Mouse (Mus musculus) spleen, adult 2 months (tissue): ENCODE data around the gene Mrpl1.

Experiments
- CTCF ChIP-seq: fragments of 200-500 bp; IDR thresholded peaks from 2 replicates; pipeline ENCODE4 v1.5.1; 2011; ENCODE audit warnings: mild to moderate bottlenecking, inconsistent platforms; ENCODE audit not compliant: insufficient read depth, insufficient read length, insufficient replicate concordance; ENCODE audit errors: extremely low read depth
- POLR2A ChIP-seq: fragments of 200-500 bp; IDR thresholded peaks from 2 replicates; pipeline ENCODE4 v1.6.1; 2011; ENCODE audit warnings: low read depth, low read length, inconsistent platforms

GRCm38 (mm10) chr5:96311677-96312076 lies 102.4 kb downstream of the Mrpl1 start:
- TF ChIP-seq CTCF (no peak), POLR2A (no peak)
